Mouse (Mus musculus): ENCODE data around the gene Morn1. TPM values are rescaled to one million over a fixed set of nuclear protein-coding genes. Genes with fewer than 3 reads are reported as not detected.

Gene Morn1
- total RNA-seq, 4 experiments from 2014 or later, result 10.2 to 19.4 (median 12.9) TPM

- no peak for DNase-seq (ENCODE audit: low spot score in 2 of 2)
Observed at GRCm38 (mm10) chr4:155188803-155189202, 102.4 kb downstream of the Morn1 start.

GRCm38 (mm10) chr4:155189711-155190139 is 103.3 kb downstream of the Morn1 start:
- DNase-seq (ENCODE audit: low spot score in 2 of 2), result no peak

GRCm38 (mm10) chr4:155190275-155190674 is 103.9 kb downstream of the Morn1 start:
- no peak for DNase-seq (ENCODE audit: low spot score in 2 of 2)

Other genes starting within 250 kb of the Morn1 start
- gene Ttc34, start 249.1 kb upstream of the Morn1 start, total RNA-seq (2022), result 1 to 10 TPM; 2.8 to 5.0 (median 4.4) TPM
- 1 to 10 TPM in 2 of 4 experiments, under 1 TPM in 2; 0.37 to 1.2 (median 0.78) TPM for gene Mmel1, start 217.0 kb upstream of the Morn1 start, total RNA-seq (2022)
- gene Fam213b, start 187.4 kb upstream of the Morn1 start, total RNA-seq (2022), result 10 to 100 TPM; 56.5 to 68.1 (median 60.5) TPM
- 1 to 10 TPM; 1.5 to 3.0 (median 2.8) TPM for gene Tnfrsf14, start 158.0 kb upstream of the Morn1 start, total RNA-seq (2022)
- gene Hes5, start 125.7 kb upstream of the Morn1 start, total RNA-seq (2022), result 10 to 100 TPM; 31.5 to 42.6 (median 41.9) TPM
- 10 to 100 TPM; 35.5 to 44.7 (median 38.6) TPM for gene Pank4, start 122.5 kb upstream of the Morn1 start, total RNA-seq (2022)
- 10 to 100 TPM; 56.8 to 64.3 (median 60.9) TPM for gene Plch2, start 29.8 kb upstream of the Morn1 start, total RNA-seq (2022)
- 10 to 100 TPM; 17.6 to 21.2 (median 19.5) TPM for gene Pex10, start 19.6 kb upstream of the Morn1 start, total RNA-seq (2022)
- 10 to 100 TPM; 63.3 to 69.9 (median 64.2) TPM for gene Rer1, start 195 bp upstream of the Morn1 start, total RNA-seq (2022)
- gene Ski, start 136.0 kb downstream of the Morn1 start, total RNA-seq (2022), result 100 to 1,000 TPM; 118 to 126 (median 121) TPM
- gene Faap20, start 163.2 kb downstream of the Morn1 start, total RNA-seq (2022), result 10 to 100 TPM; 32.7 to 37.6 (median 34.4) TPM

All from left cerebral cortex, adult 8-10 months (tissue).